Mouse (Mus musculus) heart, embryonic 13.5 days (tissue): ENCODE data around the gene Arpc1b. TPM values are rescaled to one million over a fixed set of nuclear protein-coding genes. Genes with fewer than 3 reads are reported as not detected.

Experiments used
- ATAC-seq: fragments of 200-750 bp; cut with Nextera tagmentation; 2 replicates; pipeline ENCODE4 v1.8.0; 2017; ENCODE audit warnings: moderate TSS enrichment; ENCODE audit not compliant: insufficient number of reproducible peaks, low FRiP score, low TSS enrichment; ENCODE audit errors: extremely low read depth
- H3K27ac ChIP-seq: fragments of 300-500 bp; sonication (generic); replicated peaks from 2 replicates; pipeline ENCODE4 v1.5.1; 2015; ENCODE audit warnings: moderate library complexity, mild to moderate bottlenecking, inconsistent platforms
- H3K27me3 ChIP-seq: fragments of 300-500 bp; sonication (generic); replicated peaks from 2 replicates; pipeline ENCODE4 v1.6.1; 2015; ENCODE audit warnings: mild to moderate bottlenecking, inconsistent platforms
- H3K36me3 ChIP-seq: fragments of 300-500 bp; sonication (generic); 2 replicates; pipeline ENCODE4 v1.6.1; 2015; ENCODE audit warnings: mild to moderate bottlenecking, inconsistent platforms
- H3K4me1 ChIP-seq: fragments of 300-500 bp; sonication (generic); 2 replicates; pipeline ENCODE4 v1.6.1; 2015; ENCODE audit warnings: inconsistent platforms
- H3K4me2 ChIP-seq: fragments of 300-500 bp; sonication (generic); 2 replicates; pipeline ENCODE4 v1.6.1; 2015; ENCODE audit warnings: inconsistent platforms, mild to moderate bottlenecking, moderate library complexity
- H3K4me3 ChIP-seq: fragments of 300-500 bp; sonication (generic); 2 replicates; pipeline ENCODE4 v1.5.1; 2015; ENCODE audit warnings: moderate library complexity, mild to moderate bottlenecking, inconsistent platforms
- H3K9ac ChIP-seq: fragments of 300-500 bp; sonication (generic); 2 replicates; pipeline ENCODE4 v1.6.1; 2015; ENCODE audit warnings: inconsistent platforms, mild to moderate bottlenecking, moderate library complexity
- H3K9me3 ChIP-seq: fragments of 300-500 bp; sonication (generic); 2 replicates; pipeline ENCODE4 v1.6.1; 2016; ENCODE audit warnings: inconsistent platforms
- WGBS: fragments of 180-500 bp; shearing (Covaris S2); methylation state at CpG from one replicate; pipeline ENCODE4 v1.1.7; 2015; ENCODE audit warnings: mixed read lengths; 5-methylcytosine and 5-hydroxymethylcytosine counted together
- polyA plus RNA-seq: library from polyadenylated mRNA; unstranded; fragments of >200 nt; fragmentation: Nextera tagmentation; extraction: Ambion mirVana; gene quantifications from 2 replicates; pipeline ENCODE4 v1.2.1, GENCODE M21; 2015

Arpc1b gene
- polyA plus RNA-seq, 1 experiment from 2014 or later: 221 TPM

DNA sequence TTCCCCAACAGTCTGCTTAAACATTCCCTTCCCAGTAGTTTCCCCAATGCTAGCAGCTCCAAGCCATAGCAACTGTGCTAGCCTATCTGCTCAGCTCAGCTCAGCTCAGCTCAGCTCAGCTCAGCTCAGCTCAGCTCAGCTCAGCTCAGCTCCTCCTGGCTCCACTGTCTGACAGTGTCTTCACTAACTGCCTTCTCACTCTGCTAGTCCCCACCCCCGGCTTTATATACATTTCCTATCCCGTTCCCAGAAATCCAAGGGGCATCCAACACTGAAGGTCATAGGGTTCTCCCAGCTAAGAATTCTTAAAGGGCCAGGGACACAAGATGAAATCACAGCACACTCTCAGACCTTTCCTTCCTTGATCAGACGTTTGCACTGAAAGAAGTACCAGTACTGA, 50.7 kb downstream of the Arpc1b start:
- H3K4me1 ChIP-seq: peaks cover 41% of the 10 kb centered on the region
- ATAC-seq: no peak
- WGBS: 49% methylated on average over 3 of the region's 3 CpGs
- H3K27me3 ChIP-seq: no peaks in the 10 kb centered on the region
- H3K27ac ChIP-seq: no peak overlapping the region
- peaks cover 53% of the 10 kb centered on the region for H3K36me3 ChIP-seq
- peak overlapping the region; percentile 37 for H3K9ac ChIP-seq
- H3K9me3 ChIP-seq: no peaks in the 10 kb centered on the region
- peak overlapping the region; percentile 13 for H3K4me3 ChIP-seq
- H3K4me2 ChIP-seq: peak overlapping the region; percentile 97

GRCm38 (mm10) chr5:145165184-145165583, 51.2 kb downstream of the Arpc1b start:
- peak overlapping the region; percentile 97 for H3K4me2 ChIP-seq
- H3K36me3 ChIP-seq: peaks cover 51% of the 10 kb centered on the region
- peak overlapping the region; percentile 13; the same call in 1 of the 2 replicates for H3K4me3 ChIP-seq
- no peak overlapping the region for H3K27ac ChIP-seq
- 86% methylated on average over 15 of the region's 15 CpGs for whole genome bisulfite sequencing
- ATAC-seq: no peak
- peaks cover 41% of the 10 kb centered on the region for H3K4me1 ChIP-seq
- peak overlapping the region; percentile 37 for H3K9ac ChIP-seq
- no peaks in the 10 kb centered on the region for H3K27me3 ChIP-seq
- no peaks in the 10 kb centered on the region for H3K9me3 ChIP-seq

GRCm38 (mm10) chr5:145166536-145167305, 52.7 kb downstream of the Arpc1b start, which contains the start of the genes Ptcd1 and Cpsf4:
Gene Ptcd1 (minus strand): TSS chr5:145167108.
Gene Cpsf4 (plus strand): TSS chr5:145167213.
- H3K27ac ChIP-seq: peak within 1 kb of the TSS; percentile 92
- under 1% methylated on average over 51 of the region's 51 CpGs for WGBS
- peak; percentile 90 for ATAC-seq

DNA sequence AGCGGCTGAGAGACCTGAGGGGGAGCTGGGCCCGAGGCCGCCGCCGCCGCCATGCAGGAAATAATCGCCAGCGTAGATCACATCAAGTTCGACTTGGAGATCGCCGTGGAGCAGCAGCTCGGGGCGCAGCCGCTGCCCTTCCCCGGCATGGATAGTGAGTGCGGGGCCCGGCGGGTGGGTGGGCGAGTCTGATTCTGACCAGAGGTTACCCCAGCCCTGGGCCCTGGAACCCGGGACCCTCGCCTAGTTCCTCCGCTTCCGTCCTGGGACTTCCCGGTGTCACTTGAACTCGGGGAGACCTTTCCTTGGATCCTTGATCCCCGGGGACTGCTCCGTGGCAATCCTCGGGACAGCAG, 53.3 kb downstream of the Arpc1b start:
- WGBS: 1% methylated on average over 27 of the region's 28 CpGs
- ATAC-seq: no peak
- H3K36me3 ChIP-seq: peaks cover 52% of the 10 kb centered on the region
- peak overlapping the region; percentile 98 for H3K4me3 ChIP-seq
- no peaks in the 10 kb centered on the region for H3K9me3 ChIP-seq
- H3K9ac ChIP-seq: peak overlapping the region; percentile 99
- H3K27me3 ChIP-seq: no peaks in the 10 kb centered on the region
- peak overlapping the region; percentile 92 for H3K27ac ChIP-seq
- H3K4me1 ChIP-seq: peaks cover 41% of the 10 kb centered on the region
- peak overlapping the region; percentile 97 for H3K4me2 ChIP-seq

More at GRCm38 (mm10) chr5:145166536-145167305, 52.7 kb downstream of the Arpc1b start, which contains the start of the genes Ptcd1 and Cpsf4:
- Histone ChIP-seq H3K4me2 (peak within 1 kb of the TSS; percentile 97), H3K36me3 (peaks cover 51% of the 10 kb centered on the region), H3K9ac (peak within 1 kb of the TSS; percentile 99), H3K27me3 (no peaks in the 10 kb centered on the region), H3K4me3 (peak within 1 kb of the TSS; percentile 98), H3K9me3 (no peaks in the 10 kb centered on the region), H3K4me1 (peaks cover 41% of the 10 kb centered on the region)

GRCm38 (mm10) chr5:145178461-145178980, 64.5 kb downstream of the Arpc1b start:
- Histone ChIP-seq H3K27ac (no peak overlapping the region), H3K27me3 (no peaks in the 10 kb centered on the region), H3K4me3 (no peak overlapping the region), H3K9ac (no peak overlapping the region), H3K9me3 (no peaks in the 10 kb centered on the region), H3K36me3 (peaks cover 100% of the 10 kb centered on the region), H3K4me1 (no peaks in the 10 kb centered on the region), H3K4me2 (no peak overlapping the region)
- no peak for ATAC-seq
- 84% methylated on average over 18 of the region's 18 CpGs for WGBS

Other genes with a start within 250 kb of the Arpc1b start
- 12.1 and 12.4 TPM in 2 replicates for gene Smurf1, start 148.4 kb upstream of the Arpc1b start, polyA plus RNA-seq
- gene Gm4871, start 81.5 kb upstream of the Arpc1b start, polyA plus RNA-seq: not detected in 2 replicates
- gene 1700018F24Rik, start 71.2 kb upstream of the Arpc1b start, polyA plus RNA-seq: not detected in 2 replicates
- 92.3 and 99.2 TPM in 2 replicates for gene Arpc1a, start 30.4 kb upstream of the Arpc1b start, polyA plus RNA-seq
- not detected in 2 replicates for gene Kpna7, start 30.2 kb upstream of the Arpc1b start, polyA plus RNA-seq
- 62.4 and 62.6 TPM in 2 replicates for gene Pdap1, start 26.0 kb downstream of the Arpc1b start, polyA plus RNA-seq
- 135 and 150 TPM in 2 replicates for gene Bud31, start 26.1 kb downstream of the Arpc1b start, polyA plus RNA-seq
- 11.6 and 11.8 TPM in 2 replicates for gene Ptcd1, start 52.9 kb downstream of the Arpc1b start, polyA plus RNA-seq
- gene Cpsf4, start 53.0 kb downstream of the Arpc1b start, polyA plus RNA-seq: 27.4 and 28.8 TPM in 2 replicates
- 1,195 and 1,380 TPM in 2 replicates for gene Atp5j2, start 77.8 kb downstream of the Arpc1b start, polyA plus RNA-seq
- gene Zkscan14, start 87.7 kb downstream of the Arpc1b start, polyA plus RNA-seq: 6.8 and 6.9 TPM in 2 replicates
- 9.5 and 10.9 TPM in 2 replicates for gene Zkscan5, start 90.3 kb downstream of the Arpc1b start, polyA plus RNA-seq
- gene Zfp655, start 117.5 kb downstream of the Arpc1b start, polyA plus RNA-seq: 26.0 and 30.0 TPM in 2 replicates
- 0.32 and 0.48 TPM in 2 replicates for gene Zscan25, start 166.3 kb downstream of the Arpc1b start, polyA plus RNA-seq
- gene Cyp3a57, start 231.1 kb downstream of the Arpc1b start, polyA plus RNA-seq: not detected in 2 replicates